Mouse (Mus musculus): Measurements from ENCODE around the gene Foxred1. TPM values are rescaled to one million over a fixed set of nuclear protein-coding genes. Genes with fewer than 3 reads are reported as not detected.

Gene Foxred1
- total and polyA plus RNA-seq, 3 experiments, result 56.8 to 75.6 (median 70.4) TPM

DNA sequence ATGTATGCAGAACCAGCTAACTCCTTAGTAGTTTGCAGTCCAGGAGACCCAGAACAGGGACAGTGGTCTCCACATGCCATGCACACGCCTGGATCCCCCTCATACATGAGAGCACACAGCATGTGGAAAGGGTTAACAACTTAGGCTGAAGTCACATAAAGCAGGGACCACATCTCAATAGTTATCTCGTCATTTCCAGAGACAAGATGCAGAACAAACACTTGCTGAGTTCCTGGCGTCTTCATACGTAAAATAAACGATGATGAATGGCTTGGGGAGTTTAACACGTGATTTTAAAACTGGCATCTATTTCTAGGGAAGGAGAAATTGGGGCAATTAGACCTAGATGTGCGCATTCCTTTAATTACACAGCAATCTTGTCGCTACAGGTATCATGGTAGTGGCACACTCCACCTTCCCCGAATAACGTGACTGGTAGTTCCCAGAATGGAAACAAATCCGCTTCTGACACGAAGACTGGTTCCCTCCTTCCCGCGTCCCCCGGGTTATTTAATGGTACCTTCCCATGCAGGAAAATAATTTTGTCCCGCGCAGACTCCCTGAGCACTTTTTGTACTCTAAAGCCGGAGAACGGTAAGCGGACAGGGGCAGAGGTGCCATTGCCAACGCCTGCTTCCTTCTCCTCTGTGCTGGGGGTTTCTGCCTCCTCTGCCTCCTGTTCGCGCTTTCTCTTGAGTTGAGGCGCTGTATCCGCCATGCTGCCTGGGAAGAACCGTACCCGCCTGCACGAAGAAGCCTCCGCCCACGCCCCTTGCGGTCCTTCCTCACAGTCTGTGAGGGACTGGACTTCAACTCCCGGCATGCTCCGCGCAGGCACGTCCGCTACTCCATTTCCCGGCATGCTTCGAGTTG, 35.4 kb downstream of the Foxred1 start, which contains the start of gene Dcps:
Gene Dcps (minus strand): TSS at position 811 of the 873 bp plus-strand sequence.
- TF ChIP-seq EP300 (IDR thresholded peaks at IDR 0.05; ENCODE audit: insufficient read depth, low read depth, low read length), result no peak; the same call in none of the 2 replicates
- peak; percentile 80 for TF ChIP-seq POLR2A (IDR thresholded peaks at IDR 0.05; ENCODE audit: insufficient read depth, low read depth, low read length)
- peak; percentile 46 for TF ChIP-seq CTCF (IDR thresholded peaks at IDR 0.05)
- H3K79me2 ChIP-seq (replicated peaks; ENCODE audit: control insufficient read depth, insufficient read depth, low read length), result no peaks in the 10 kb centered on the region
- WGBS, result under 1% methylated on average over 38 of the region's 38 CpGs
- peak within 1 kb of the TSS; percentile 93 for H3K27ac ChIP-seq
- DNase-seq, result peak; percentile 93 to 96
- intact Hi-C loops (cut with DNase I), result loop anchor here (2.0 to 5.0 kb wide), 2 partner anchors 23 to 37 kb away; partner anchors contain the start of gene Foxred1
- H3K36me3 ChIP-seq (ENCODE audit: control insufficient read depth, insufficient read depth, low read length), result no peaks in the 10 kb centered on the region
- peaks cover 3% of the 10 kb centered on the region for H3K4me1 ChIP-seq (ENCODE audit: control insufficient read depth, insufficient read depth, low read length)
- H3K9ac ChIP-seq (ENCODE audit: low read depth, low read length), result peak within 1 kb of the TSS; percentile 77
- no peaks in the 10 kb centered on the region for H3K27me3 ChIP-seq (ENCODE audit: control insufficient read depth, insufficient read depth, low read length)
- H3K4me3 ChIP-seq, result peak within 1 kb of the TSS; percentile 71

DNA sequence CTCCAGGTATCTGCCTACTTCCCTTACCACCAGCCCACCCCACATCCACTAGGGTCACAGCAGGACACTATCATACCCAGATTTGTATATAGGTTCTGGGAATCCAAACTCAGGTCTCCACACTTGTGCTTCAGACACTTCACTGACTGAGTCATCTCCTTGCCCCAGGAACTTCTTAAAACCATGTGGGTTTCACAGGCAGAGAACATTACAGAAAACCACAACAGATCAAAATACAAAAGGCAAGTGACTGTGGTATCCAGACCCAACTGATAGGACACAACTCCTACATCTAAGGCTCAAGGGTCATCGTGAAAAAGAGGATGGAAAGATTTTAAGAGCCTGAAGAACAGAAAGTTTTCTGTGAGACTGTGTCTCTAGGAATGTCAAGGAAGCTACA, 37.5 kb downstream of the Foxred1 start:
- intact Hi-C loops (cut with DNase I), result no loop called here
- Histone ChIP-seq H3K4me1 (ENCODE audit: control insufficient read depth, insufficient read depth, low read length) (peaks cover 3% of the 10 kb centered on the region), H3K36me3 (ENCODE audit: control insufficient read depth, insufficient read depth, low read length) (no peaks in the 10 kb centered on the region), H3K79me2 (replicated peaks; ENCODE audit: control insufficient read depth, insufficient read depth, low read length) (no peaks in the 10 kb centered on the region), H3K27me3 (ENCODE audit: control insufficient read depth, insufficient read depth, low read length) (no peaks in the 10 kb centered on the region), H3K27ac (no peak overlapping the region), H3K9ac (ENCODE audit: low read depth, low read length) (no peak overlapping the region), H3K4me3 (no peak overlapping the region)
- no peak for DNase-seq
- TF ChIP-seq CTCF (IDR thresholded peaks at IDR 0.05), result no peak
- TF ChIP-seq EP300 (IDR thresholded peaks at IDR 0.05; ENCODE audit: insufficient read depth, low read depth, low read length), result no peak
- TF ChIP-seq POLR2A (IDR thresholded peaks at IDR 0.05; ENCODE audit: insufficient read depth, low read depth, low read length), result no peak
- WGBS, result 84% methylated on average over 1 of the region's 1 CpGs

DNA sequence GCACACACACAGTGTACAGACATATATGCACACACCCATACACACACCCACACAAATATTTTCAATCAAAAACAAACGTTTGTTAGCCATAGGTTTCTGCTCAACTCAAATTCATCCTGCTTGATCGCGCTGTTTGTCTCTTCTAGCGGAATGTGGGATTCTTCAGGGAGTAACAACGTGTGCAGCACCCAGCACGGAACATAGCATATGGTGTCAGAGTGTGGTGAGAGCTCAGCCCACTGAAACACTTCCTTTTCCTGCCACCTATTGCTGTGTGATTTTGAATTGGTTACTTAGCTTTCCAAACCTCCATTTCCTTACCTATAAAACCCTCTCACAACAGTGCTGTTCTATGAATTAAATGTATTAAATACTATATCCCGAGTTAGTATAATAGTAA, 40.8 kb downstream of the Foxred1 start:
- TF ChIP-seq POLR2A (IDR thresholded peaks at IDR 0.05; ENCODE audit: insufficient read depth, low read depth, low read length), result no peak
- no peak for TF ChIP-seq EP300 (IDR thresholded peaks at IDR 0.05; ENCODE audit: insufficient read depth, low read depth, low read length)
- TF ChIP-seq CTCF (IDR thresholded peaks at IDR 0.05), result no peak

DNA sequence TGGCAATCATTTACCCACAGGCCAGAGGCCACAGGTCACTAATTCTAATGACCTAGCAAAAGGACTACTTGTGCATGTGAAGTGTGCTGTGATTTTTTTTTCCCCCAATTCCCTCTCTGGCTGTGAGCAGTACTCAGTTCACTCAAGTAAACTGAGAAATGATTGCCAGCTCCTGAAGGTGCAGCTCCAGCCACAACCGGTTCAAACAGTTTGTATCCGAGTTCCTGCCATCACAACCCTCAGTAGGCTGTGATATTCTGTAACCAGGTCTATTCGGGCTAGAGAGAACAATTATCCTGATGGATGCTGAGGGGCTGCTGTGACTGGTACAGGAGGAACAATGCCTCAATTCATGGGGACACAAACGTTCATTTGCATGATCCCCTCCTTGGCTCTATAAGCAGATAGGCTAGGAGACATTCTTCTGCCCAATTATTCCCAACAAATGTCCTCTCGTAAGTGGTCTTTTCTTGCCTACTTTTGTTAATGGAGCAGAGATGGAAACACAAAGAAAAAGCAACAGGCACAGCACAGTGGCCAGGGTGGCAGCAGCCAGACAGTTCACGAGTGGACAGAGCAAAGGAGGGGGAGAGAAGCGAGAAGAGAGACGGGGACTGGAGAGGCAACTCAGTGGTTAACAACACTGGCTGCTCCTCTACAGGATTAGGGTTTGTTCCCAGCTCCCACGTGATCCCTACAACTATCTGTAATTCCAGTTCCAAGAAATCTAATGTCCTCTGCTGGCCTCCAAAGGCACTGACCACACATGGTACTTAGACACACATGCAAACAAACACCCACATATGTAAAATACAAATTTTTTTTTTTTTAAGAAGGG, 43.8 kb downstream of the Foxred1 start:
- Histone ChIP-seq H3K4me3 (no peak overlapping the region), H3K9ac (ENCODE audit: low read depth, low read length) (no peak overlapping the region), H3K4me1 (ENCODE audit: control insufficient read depth, insufficient read depth, low read length) (peaks cover 11% of the 10 kb centered on the region), H3K27ac (no peak overlapping the region; the same call in 1 of the 2 replicates), H3K36me3 (ENCODE audit: control insufficient read depth, insufficient read depth, low read length) (no peaks in the 10 kb centered on the region; the same call in 1 of the 2 replicates), H3K27me3 (ENCODE audit: control insufficient read depth, insufficient read depth, low read length) (no peaks in the 10 kb centered on the region), H3K79me2 (replicated peaks; ENCODE audit: control insufficient read depth, insufficient read depth, low read length) (no peaks in the 10 kb centered on the region)
- intact Hi-C loops (cut with DNase I), result loop anchor here (1.0 to 10.0 kb wide), 5 partner anchors 32 to 670 kb away; no protein-coding TSS in a partner anchor
- TF ChIP-seq EP300 (IDR thresholded peaks at IDR 0.05; ENCODE audit: insufficient read depth, low read depth, low read length) (no peak), POLR2A (IDR thresholded peaks at IDR 0.05; ENCODE audit: insufficient read depth, low read depth, low read length) (no peak), CTCF (IDR thresholded peaks at IDR 0.05) (no peak; the same call in 1 of the 2 replicates)
- no peak for DNase-seq
- WGBS, result 67% methylated on average over 9 of the region's 9 CpGs

More for the DNA sequence above, 40.8 kb downstream of the Foxred1 start:
- H3K27ac ChIP-seq, result no peak overlapping the region
- DNase-seq, result no peak
- H3K4me1 ChIP-seq (ENCODE audit: control insufficient read depth, insufficient read depth, low read length), result peaks cover 1% of the 10 kb centered on the region
- WGBS, result 87% methylated on average over 7 of the region's 7 CpGs
- no peak overlapping the region for H3K4me3 ChIP-seq
- no peaks in the 10 kb centered on the region for H3K27me3 ChIP-seq (ENCODE audit: control insufficient read depth, insufficient read depth, low read length)
- no peak overlapping the region for H3K9ac ChIP-seq (ENCODE audit: low read depth, low read length)
- H3K36me3 ChIP-seq (ENCODE audit: control insufficient read depth, insufficient read depth, low read length), result no peaks in the 10 kb centered on the region
- intact Hi-C loops (cut with DNase I), result no loop called here
- H3K79me2 ChIP-seq (replicated peaks; ENCODE audit: control insufficient read depth, insufficient read depth, low read length), result no peaks in the 10 kb centered on the region

DNA sequence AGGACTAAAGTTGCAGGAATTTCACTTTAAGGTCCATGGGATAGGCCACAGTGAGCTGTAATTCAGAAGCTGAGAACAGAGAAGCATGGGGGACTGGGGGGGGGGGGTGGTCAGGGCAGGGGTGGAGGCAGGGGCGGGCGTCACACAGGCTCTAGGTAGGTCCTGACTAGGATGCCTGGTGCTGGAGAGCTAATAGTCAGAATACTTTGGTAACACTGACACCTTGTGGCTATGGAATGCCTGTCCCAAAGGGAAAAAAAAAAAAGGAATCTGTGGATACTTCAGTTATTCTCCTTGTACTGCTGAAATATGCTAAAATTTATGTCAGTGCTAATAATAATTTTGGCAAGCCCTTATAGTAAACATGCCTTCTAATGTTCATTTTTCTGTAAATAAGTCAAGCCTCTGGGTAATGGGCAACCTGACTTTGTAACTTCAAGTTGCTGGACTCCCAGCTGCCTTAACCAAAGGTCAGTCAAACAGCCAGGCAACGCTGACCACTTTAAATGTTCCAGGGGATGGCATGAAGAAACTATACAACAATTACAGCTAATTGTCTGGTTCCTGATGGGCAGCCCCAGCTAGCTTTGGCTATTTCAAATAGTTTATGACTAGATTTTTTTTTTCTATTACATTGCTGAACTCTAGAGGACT, 44.6 kb downstream of the Foxred1 start:
- no peaks in the 10 kb centered on the region; the same call in 1 of the 2 replicates for H3K36me3 ChIP-seq (ENCODE audit: control insufficient read depth, insufficient read depth, low read length)
- H3K4me1 ChIP-seq (ENCODE audit: control insufficient read depth, insufficient read depth, low read length), result peaks cover 14% of the 10 kb centered on the region
- no peak overlapping the region for H3K4me3 ChIP-seq
- no peak for TF ChIP-seq EP300 (IDR thresholded peaks at IDR 0.05; ENCODE audit: insufficient read depth, low read depth, low read length)
- peak; percentile 78 for TF ChIP-seq CTCF (IDR thresholded peaks at IDR 0.05)
- H3K27ac ChIP-seq, result no peak overlapping the region
- H3K27me3 ChIP-seq (ENCODE audit: control insufficient read depth, insufficient read depth, low read length), result no peaks in the 10 kb centered on the region
- no peaks in the 10 kb centered on the region for H3K79me2 ChIP-seq (replicated peaks; ENCODE audit: control insufficient read depth, insufficient read depth, low read length)
- WGBS, result 19% methylated on average over 3 of the region's 3 CpGs
- no peak overlapping the region for H3K9ac ChIP-seq (ENCODE audit: low read depth, low read length)
- intact Hi-C loops (cut with DNase I), result loop anchor here (1.0 to 10.0 kb wide), 5 partner anchors 31 to 669 kb away; no protein-coding TSS in a partner anchor
- no peak for DNase-seq
